Mouse (Mus musculus): ENCODE data around the gene Twf1. TPM values are rescaled to one million over a fixed set of nuclear protein-coding genes. Genes with fewer than 3 reads are reported as not detected.

Twf1 gene
- polyA plus RNA-seq, 1 experiment from 2014 or later = 61.6 TPM

DNA sequence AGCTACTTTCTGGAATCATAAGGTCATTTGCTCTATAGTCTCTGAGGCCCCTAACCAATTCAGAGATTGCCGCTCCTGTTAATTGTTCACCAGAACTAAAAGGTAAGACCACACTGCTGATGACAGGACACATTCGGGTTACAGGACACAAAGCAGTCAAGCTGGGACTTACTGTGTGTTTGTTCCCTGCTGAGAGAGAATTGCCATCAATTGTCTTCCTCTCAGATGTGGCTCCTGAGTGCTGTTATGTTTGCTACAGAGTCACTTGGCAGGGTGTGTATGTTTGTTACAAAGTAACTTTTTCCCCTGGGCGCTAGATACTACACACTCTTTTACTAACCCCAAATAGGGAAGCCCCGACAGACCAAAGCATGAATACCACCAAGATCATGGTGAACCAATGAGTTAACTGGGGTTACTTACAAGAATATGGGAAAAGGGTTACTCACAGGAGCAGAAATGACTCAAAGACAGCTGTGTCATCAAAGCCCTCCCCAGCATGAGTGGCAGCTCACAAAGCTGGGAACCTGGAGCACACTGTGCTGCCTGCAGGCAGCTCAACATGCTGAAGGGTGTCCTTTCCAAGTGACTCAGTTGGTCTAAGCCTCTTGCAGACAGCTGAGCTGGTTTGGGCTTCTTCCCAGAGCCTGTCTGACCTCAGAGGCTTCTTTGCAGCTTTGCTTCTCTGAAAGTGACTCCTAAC, 15.0 kb downstream of the Twf1 start:
- no peak for DNase-seq (ENCODE audit: low spot score)

DNA sequence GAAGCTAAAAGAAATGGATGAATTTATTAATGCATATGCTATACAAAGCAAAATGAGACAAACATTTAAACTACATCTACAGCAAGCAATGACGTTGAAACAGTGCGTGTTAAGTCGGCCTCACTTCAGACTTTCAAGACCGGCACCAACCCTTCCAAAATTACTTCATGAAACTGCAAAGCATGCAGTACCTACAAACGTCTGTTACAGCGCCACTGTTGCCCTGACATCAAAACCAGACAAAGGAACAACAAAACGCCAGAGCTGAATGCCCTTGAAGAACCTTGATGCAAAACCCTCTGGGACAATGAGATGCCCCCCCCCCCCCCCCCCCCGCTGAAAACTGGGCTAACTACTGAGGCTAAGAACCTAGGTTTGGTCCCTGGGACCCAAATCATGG, 16.9 kb downstream of the Twf1 start:
- no peak for DNase-seq (ENCODE audit: low spot score)

DNA sequence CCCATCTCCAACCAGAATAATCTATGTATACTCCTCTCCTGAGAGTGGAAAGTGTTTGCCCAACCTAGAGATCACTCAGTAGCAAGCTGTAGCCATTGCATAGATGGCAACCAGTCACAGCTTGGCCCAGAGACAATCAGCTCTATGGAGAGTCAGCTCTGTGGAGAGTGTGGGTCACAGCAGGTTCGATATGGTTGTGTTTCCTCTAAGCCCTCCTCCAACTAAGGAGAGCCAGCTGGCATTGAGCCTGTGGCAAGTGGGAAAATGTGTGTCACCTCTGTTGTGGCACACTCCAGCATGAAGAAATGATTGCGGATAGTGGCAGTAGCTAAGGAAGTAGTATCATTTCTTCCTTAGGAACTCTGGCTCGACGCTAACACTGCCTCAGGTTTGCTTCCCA, 18.2 kb downstream of the Twf1 start:
- no peak for DNase-seq (ENCODE audit: low spot score)

- no peak for DNase-seq (ENCODE audit: low spot score)
Observed at GRCm38 (mm10) chr15:94568496-94569182, 21.1 kb downstream of the Twf1 start.

DNA sequence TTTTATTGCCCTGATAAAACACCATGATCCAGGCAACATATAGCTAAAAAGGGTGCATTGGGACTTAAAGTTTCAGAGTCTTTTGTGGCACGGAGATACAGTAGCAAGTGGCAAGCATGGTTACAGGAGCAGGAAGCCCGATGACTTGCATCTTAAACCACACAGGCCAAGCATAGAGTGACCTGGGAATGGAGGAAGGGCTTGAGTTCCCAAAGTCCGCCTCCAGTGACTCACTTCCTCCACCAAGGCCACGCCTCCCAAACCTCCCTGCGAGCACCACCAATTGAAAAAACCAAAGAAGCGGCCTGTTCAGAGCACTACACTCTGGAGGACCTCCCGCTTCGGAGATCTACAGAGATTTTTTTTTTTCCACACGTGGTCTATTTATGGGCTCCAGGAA, 23.8 kb downstream of the Twf1 start:
- no peak for DNase-seq (ENCODE audit: low spot score)

DNA sequence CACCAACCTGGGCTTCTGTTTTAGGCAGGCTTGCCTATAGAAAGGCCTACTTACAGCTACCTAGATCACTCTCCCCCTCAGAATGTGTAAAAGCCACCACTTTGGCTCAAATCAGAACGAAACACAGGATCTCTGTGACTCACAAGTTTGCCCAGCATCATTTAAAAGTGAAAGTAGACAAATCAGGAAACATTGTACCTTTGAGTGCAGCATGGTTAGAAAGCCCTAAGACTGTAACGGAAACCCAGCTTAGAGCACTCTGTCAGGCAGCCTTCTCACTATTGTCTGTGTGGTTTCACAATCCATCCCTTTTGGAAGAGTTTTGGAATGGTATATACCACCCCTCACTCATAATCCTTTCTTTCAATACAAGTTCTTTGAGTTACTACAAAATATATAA, 24.8 kb downstream of the Twf1 start:
- DNase-seq (ENCODE audit: low spot score) = no peak

DNA sequence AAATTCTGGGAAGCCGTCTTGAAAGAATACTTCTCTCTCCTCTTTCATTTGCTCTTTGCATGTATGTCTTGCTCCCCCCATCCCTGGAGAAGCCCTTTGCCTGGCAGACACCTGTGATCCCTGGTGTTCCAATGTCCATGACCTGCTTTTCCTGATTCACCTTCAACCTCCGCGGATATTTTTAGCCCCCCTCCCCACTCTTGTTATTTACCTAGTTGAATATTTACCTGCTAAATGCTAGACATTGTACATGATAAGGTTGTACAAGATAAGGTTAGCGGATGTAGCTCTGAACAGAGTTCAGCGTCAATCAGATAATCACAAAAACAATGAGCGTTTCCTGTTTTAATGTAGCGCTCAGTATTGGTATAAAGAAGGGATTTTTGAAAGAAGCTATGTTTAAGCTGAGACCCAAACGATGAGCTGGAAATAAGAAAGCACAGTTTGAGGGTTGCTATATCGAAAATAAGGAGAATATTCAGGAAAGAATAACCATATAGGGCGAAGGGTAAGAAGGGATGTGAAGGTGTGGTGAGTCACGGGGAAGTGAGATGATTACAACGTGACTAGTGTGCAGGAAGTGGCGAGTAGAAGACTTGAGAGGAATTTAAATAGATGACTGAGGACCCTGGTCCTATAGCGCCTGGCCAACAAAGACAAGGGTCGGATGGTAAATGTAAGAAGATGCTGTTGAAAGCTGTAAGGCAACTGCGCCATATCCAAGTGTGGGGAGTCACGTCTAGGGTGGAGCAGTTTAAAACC, 30.6 kb downstream of the Twf1 start:
- no peak for DNase-seq (ENCODE audit: low spot score)

DNA sequence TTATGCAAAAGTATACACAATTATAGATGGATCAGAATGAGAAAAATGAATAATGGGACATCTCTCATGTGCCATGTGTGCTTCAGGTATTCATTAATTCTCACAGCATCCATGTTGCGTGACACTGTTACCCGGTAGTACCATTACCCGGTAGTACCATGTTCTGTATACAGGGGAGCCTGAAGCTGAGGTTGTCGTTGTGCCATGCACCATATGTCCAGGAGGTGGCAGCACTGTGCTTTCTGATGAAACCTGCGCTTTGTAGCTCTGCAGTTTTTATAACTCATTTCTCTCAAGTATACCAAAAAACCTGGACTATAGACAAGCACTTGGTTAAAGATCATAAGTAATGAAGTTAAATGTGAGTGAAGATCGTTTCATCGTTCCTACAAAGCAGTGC, 32.2 kb downstream of the Twf1 start:
- peak; percentile 82 for DNase-seq (ENCODE audit: low spot score)

DNA sequence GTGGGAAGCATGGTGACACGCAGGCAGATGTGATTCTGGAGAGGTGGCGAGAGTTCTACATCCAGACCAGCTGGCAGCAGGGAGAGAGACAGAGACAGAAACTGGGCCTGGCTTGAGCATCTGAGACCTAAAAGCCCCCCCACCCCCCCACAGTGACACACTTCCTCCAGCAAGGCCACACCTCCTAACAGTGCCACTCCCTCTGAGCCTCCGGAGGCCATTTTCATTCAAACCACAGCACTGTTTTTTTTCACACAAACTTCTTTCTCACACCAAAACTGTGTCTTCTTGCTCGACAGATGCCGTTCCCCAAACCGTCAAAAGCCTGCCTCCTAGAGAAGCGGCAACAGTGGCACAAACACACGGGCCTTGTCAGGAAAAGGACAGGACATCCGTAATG, 36.2 kb downstream of the Twf1 start:
- no peak for DNase-seq (ENCODE audit: low spot score)

DNA sequence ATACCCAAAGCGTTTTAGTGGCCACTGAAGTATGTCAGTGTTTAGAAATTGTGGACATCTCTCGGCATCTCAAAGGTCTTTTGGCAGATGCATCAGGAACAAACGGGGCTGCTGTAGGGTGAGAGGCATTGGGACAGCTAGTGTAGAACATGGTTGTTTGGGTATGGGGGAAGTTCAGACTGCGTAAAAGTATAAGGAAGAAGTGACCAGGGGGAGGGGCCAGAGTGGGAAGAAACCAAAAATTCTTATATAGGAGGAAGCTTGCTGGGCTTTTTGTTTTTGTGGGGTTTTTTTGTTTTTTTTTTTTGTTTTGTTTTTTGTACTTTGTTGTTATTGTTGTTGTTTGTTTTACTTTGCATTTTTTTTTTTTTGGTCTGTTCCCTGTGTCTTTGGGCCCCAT, 44.8 kb downstream of the Twf1 start:
- no peak for DNase-seq (ENCODE audit: low spot score)

- DNase-seq (ENCODE audit: low spot score) = no peak
Observed at GRCm38 (mm10) chr15:94544052-94544636, 45.5 kb downstream of the Twf1 start.

DNA sequence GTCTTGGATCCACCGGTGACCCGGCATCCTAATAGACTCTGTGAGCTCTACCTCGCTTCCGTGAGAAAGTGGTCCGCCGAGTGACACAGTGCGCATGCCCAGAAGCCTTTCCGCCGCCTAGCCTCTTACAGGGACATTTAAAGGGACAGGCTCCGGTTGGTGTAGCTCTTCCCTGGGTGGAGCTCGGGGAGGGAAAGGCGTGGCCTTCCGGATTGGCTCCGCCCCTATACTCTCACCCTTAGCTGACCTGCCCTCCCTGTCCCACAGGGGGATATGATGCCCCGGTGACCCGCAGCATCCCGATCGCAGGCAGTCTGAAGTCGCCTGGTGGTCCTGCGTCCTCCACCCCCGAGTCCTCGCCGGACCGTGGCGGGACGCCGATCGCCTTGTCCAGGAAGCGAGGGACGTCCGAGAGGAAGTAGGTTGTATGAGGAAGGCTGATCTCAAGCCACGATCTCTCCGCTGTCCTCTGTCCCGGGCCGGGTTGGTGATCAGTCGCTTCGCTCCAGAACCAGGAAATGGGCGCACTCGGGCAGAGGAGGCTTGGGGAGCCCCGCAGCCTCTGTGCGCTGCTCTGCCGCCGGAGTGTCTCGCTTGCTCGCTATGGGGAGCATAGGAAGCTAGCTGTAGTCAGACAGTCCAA, 46.2 kb downstream of the Twf1 start, which contains the start of the genes Pus7l and Irak4:
TSS of gene Pus7l (minus strand) at position 139 of the 643 bp plus-strand sequence.
TSS of gene Irak4 (plus strand) at position 235 of the 643 bp plus-strand sequence.
- DNase-seq (ENCODE audit: low spot score) = peak; percentile 94

- no peak for DNase-seq (ENCODE audit: low spot score)
Observed at GRCm38 (mm10) chr15:94542567-94543408, 46.9 kb downstream of the Twf1 start.

GRCm38 (mm10) chr15:94539296-94539695, 50.4 kb downstream of the Twf1 start:
- no peak for DNase-seq (ENCODE audit: low spot score)

DNA sequence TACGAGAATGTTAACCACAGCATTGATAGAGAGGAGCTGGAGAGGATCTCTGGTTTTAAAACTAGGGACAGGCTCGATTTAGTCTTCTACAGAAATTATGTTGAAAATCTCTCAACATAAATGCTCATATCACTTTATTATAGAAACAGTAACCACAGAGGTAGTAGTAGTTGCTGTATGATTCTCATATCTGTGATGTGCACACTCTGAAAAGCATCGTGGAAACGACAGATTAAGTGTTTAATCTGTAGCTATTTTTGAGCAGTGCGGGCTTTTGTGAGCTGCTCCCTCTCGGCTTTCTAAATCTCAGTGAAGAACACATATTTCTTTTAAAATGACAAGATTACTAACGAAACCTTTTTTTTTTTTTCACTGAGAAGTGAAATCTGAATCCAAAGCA, 54.2 kb downstream of the Twf1 start:
- DNase-seq (ENCODE audit: low spot score) = no peak

- DNase-seq (ENCODE audit: low spot score) = no peak
Observed at GRCm38 (mm10) chr15:94532956-94533355, 56.7 kb downstream of the Twf1 start.

DNA sequence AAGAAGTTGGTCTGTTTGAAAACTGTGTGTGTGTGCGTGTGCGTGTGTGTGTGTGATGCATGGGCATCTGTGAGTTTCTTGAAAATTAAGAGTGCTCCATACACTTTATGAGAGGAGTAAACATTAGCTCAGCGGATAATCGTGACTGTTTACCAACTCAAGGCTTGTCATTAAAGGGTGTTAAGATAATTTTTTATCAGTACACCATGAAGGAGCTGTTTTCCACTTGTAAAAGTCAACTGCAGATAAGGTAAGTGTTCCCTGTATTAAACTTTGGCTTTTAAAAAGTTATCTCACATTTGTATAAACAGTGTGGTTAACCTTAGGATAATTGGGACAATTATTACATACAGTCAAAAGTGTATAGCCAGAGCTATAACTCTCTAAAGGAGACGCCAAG, 57.4 kb downstream of the Twf1 start:
- DNase-seq (ENCODE audit: low spot score) = no peak

DNA sequence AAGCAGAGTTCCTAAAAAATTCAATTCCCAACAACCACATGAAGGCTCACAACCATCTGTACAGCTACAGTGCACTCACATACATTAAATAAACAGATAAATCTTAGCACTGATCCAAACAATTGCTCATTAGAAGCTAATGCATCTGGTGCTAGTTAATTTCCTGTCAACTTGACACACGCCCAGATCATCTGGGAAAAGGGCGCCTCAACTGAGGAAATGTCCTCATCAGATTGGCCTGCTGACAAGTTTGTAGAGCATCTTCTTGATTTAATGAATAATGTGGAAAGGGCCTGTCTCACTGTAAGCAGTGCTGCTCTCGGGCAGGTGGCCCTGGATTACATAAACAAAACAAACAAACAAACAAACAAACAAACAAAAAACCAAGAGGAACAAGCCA, 59.2 kb downstream of the Twf1 start:
- no peak for DNase-seq (ENCODE audit: low spot score)
